ENCODE assay signal across 10 mouse cellular contexts in the genomic region with DNA sequence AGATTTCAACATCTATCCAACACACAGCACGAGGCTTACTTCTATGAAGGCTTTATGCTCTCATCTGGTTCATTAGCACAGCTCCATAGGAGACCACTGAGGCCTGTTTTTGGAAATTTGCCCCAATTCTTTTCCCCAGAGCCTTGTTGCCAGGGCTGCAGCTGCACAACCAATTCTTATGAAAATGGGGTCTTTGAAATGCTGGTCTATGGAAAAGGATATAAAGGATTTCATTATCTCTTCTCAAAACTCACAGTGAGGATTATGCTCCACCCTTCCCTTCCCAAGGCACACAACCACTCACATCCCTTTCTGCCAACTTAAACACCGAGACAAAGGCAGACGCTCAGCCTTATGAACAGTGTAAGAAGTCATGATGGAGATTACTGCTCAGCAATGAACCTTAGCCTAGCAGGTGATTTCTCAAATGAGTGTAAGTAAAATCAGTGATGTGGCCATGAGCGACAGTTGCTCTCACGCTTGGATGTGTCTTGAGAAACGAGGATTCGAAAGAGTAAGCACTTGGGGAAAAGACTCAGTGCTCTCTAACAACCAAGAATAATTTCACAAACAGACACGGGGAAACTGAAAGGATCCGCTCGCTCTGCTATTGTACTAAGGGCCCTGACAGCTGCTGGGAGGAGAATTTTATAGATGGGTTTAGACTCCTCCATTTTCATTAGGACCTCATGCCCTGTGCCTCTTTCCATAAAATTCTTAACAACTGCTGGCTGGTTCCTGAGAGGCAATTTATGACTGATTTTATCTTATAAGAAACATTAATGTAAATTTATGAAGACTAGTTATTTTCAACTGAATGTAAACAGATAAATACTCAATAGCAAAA. TPM values are rescaled to one million over a fixed set of nuclear protein-coding genes. Genes with fewer than 3 reads are reported as not detected.
DNase-seq lines count a peak whose midpoint lies in the region; ATAC-seq lines count a peak whose summit lies in the region.
"Had no signal": no experiment of that assay in that cellular context is flagged by ENCODE, and none has a peak within 500 bp of the region (broad histone marks: within the 10 kb centered on the region; RNA-seq: fewer than 3 reads in every experiment).

No protein-coding gene starts in this region.

- no peak overlapping the region for H3K9ac ChIP-seq in heart, embryonic 15.5 days
- no peak overlapping the region for H3K9ac ChIP-seq in kidney, embryonic 15.5 days

- H3K4me3 ChIP-seq in heart, embryonic 15.5 days = no peak overlapping the region
- no peak overlapping the region for H3K4me3 ChIP-seq in embryonic facial prominence, embryonic 10.5 days
- no peak overlapping the region for H3K4me3 ChIP-seq in kidney, embryonic 15.5 days (replicated peaks)

- no peak for DNase-seq in heart, adult 18-20 months
- no peak for DNase-seq in embryonic facial prominence, embryonic 10.5 days (ENCODE audit: low spot score)
- peak; percentile 28 to 54 for DNase-seq in layer of hippocampus, adult 18-20 months (ENCODE audit: low spot score in 2 of 2)
- peak; percentile 30 for DNase-seq in neural tube, embryonic 10.5 days (ENCODE audit: extremely low spot score, low spot score)
- no peak for DNase-seq in cerebellum, adult 11 months
- DNase-seq: thymus, adult 18-20 months had no signal

- peaks cover 22% of the 10 kb centered on the region for H3K4me1 ChIP-seq in heart, embryonic 15.5 days (replicated peaks)
- H3K4me1 ChIP-seq in embryonic facial prominence, embryonic 10.5 days = 0 out of 2 replicates have a peak, but pooled peaks cover 4% of the 10 kb centered on the region
- 0 out of 2 replicates have a peak, but pooled peaks cover 3% of the 10 kb centered on the region for H3K4me1 ChIP-seq in kidney, embryonic 15.5 days

- H3K27ac ChIP-seq in heart, embryonic 15.5 days = peak overlapping the region; percentile 1; the same call in 1 of the 2 replicates
- H3K27ac ChIP-seq in embryonic facial prominence, embryonic 10.5 days (replicated peaks) = 0 out of 2 replicates have a peak overlapping the region, but pooled peaks have one; percentile 12
- H3K27ac ChIP-seq in kidney, embryonic 15.5 days = no peak overlapping the region

- H3K4me2 ChIP-seq in heart, embryonic 15.5 days = no peak overlapping the region
- H3K4me2 ChIP-seq in kidney, embryonic 15.5 days = no peak overlapping the region

- no peaks in the 10 kb centered on the region for H3K9me3 ChIP-seq in heart, embryonic 15.5 days (replicated peaks)
- H3K9me3 ChIP-seq in embryonic facial prominence, embryonic 10.5 days = no peaks in the 10 kb centered on the region
- H3K9me3 ChIP-seq in kidney, embryonic 15.5 days (replicated peaks) = no peaks in the 10 kb centered on the region

- H3K36me3 ChIP-seq in heart, embryonic 15.5 days = no peaks in the 10 kb centered on the region
- H3K36me3 ChIP-seq in embryonic facial prominence, embryonic 10.5 days (replicated peaks) = peaks cover 68% of the 10 kb centered on the region
- H3K36me3 ChIP-seq in kidney, embryonic 15.5 days = peaks cover 36% of the 10 kb centered on the region

- ATAC-seq in heart, embryonic 15.5 days (replicated peaks; ENCODE audit: insufficient number of reproducible peaks, insufficient read depth, low FRiP score, low read depth) = no peak
- no peak for ATAC-seq in CD4-positive, CD25-positive, alpha-beta regulatory T cell, adult 4 months
- ATAC-seq in kidney, embryonic 15.5 days (replicated peaks; ENCODE audit: low FRiP score) = no peak

- 82% methylated on average over 10 of the region's 10 CpGs for WGBS in heart, embryonic 15.5 days
- WGBS in embryonic facial prominence, embryonic 10.5 days = 83% methylated on average over 10 of the region's 10 CpGs
- WGBS in kidney, embryonic 15.5 days = 87% methylated on average over 10 of the region's 10 CpGs

- no peaks in the 10 kb centered on the region for H3K27me3 ChIP-seq in heart, embryonic 15.5 days
- H3K27me3 ChIP-seq in embryonic facial prominence, embryonic 10.5 days (replicated peaks; ENCODE audit: low read depth, poor library complexity, severe bottlenecking) = no peaks in the 10 kb centered on the region
- no peaks in the 10 kb centered on the region for H3K27me3 ChIP-seq in kidney, embryonic 15.5 days
- H3K27me3 ChIP-seq: CH12.LX had no signal

RNA-seq across cellular contexts. Expression of gene Cdc42se2, which starts 33.0 kb away (rescaled TPM):
- 53.2 and 66.5 TPM in 2 replicates for polyA plus RNA-seq in heart, embryonic 15.5 days (2015; fragmentation: Nextera tagmentation; extraction: Ambion mirVana)
- 10 to 100 TPM; 21.1 to 24.6 TPM for total RNA-seq in heart, adult 18-20 months (2021)
- polyA plus RNA-seq in embryonic facial prominence, embryonic 10.5 days (2016; fragmentation: Nextera tagmentation; extraction: Ambion mirVana) = 144 and 160 TPM in 2 replicates
- total RNA-seq in layer of hippocampus, adult 18-20 months (2021) = 100 to 1,000 TPM; 135 to 144 TPM
- polyA plus RNA-seq in CD4-positive, CD25-positive, alpha-beta regulatory T cell, adult 4 months (2017; shearing (Covaris generic)) = 100 to 1,000 TPM; 369 to 477 TPM
- 88.9 and 89.2 TPM in 2 replicates for polyA plus RNA-seq in kidney, embryonic 15.5 days (2015; fragmentation: Nextera tagmentation; extraction: Ambion mirVana)

Comparison
In these comparisons a context has a peak if more than half of its experiments do, and no peak if none do; other contexts are left out.
1. DNase-seq: peak in layer of hippocampus, adult 18-20 months (2 of 2) and neural tube, embryonic 10.5 days (single experiment); none in heart, adult 18-20 months (0 of 2), embryonic facial prominence, embryonic 10.5 days (single experiment) and cerebellum, adult 11 months (single experiment).